Mouse (Mus musculus) ZHBTc4 (cell line): Measurements from ENCODE around the gene Bahd1.
A peak's percentile ranks its signal among the peaks of the same experiment; 100 is the strongest.

ENCODE experiments used
- DNase-seq: peaks from one replicate; pipeline ENCODE4 v3.0.0-alpha.2; 2011; ENCODE audit warnings: low read depth, low spot score

Bahd1 gene

DNA sequence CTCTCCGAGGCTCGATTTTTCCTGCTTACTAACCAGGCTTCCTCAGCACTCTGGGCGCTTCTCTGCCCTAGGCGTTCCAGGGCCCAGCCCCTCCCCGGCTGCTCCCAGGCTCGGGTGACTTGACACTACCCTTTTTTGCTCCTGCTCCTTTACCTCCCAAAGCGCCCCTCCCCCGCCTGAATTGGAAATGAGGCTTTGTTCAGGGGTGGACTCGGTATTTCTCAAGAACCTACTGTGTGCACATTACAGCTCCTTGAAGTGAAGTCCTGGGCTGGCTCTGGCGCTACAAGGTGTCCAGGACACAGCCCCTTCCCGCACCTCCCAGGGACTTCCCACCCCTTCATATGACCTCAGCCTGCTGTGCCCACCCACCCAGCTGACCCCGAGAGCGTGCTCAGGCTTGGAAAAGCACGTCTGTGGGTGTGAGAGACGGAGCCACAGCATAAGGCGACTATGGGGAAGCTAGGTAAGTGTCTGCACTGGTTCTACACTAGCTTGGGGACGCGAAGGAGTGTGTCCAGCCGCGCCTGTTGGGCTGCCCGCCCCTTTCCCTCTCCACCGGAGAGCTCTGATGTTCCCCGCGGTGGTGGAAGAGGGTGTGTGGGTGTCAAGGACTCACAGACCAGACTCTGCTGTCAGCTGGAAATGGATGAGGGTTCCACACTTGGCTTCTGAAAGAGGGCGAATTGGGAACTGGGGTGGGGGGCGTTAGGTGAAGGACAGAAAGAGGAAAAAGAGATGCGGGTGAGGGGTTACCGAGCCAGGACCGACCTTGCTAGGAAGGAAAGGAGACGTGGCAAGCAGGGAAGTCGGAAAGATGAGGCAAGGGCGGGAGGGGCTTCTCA lies at the start of gene Bahd1:
Gene Bahd1, plus strand, starts transcription at position 397 of the 845 bp plus-strand sequence.
- DNase-seq, result peak; percentile 92

DNA sequence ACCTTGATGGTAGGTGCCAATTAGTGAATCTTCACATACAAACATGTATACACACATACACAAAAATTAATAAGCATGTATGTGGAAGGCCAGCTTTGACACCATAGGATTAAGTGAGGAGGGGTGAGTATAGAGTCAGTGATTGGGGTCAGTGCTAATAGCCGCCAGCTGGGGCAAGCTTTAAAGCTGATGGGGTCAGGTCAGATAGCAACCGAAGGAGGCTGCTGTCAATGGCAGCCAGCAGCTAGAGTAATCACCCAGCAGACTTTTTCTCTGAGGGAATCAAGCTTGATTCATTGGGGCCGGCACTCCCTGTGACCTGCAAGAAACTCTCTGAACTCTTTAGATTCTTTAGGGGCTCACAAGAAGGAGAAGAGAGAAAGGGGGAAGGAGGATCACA lies 48.4 kb upstream of the Bahd1 start:
- no peak for DNase-seq

DNA sequence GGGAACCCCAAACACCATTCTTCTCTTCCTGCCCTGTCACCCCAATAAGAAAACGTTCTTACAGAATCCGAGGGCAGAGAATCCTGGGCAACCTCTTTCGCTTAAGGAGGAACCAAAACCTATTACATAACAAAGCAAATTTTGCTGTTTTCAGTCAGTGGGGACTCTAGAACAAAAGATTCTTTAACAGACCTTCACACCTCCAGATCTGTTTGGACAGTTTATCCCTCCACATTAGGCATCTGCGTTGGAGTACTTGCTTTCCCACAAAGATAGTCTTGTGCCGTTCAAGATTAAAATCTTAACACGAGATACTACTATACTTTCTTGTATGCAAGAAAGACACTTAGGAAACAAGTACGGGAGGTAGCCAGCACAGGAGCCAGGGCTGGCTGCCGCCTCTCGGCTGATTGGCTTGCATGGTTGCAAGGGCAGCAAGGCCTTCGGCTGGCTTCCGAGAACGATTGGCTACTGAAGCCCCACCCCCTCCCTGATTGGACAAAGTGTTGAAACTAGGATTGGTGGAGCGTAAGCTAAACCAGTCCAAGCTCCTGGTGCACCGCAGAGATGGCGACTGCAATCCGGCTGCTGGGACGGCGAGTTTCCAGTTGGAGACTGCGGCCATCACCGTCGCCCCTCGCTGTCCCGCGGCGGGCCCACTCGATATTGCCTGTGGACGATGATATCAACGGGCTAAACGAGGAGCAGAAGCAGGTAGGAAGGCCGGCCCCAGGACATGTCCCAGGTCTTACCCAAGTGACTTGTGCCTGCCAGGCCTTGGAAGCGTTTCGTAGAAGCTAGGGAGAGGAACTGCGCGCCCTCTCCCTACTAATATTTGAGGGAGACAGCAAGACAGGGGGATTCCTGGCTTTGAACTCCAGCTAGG lies 38.5 kb upstream of the Bahd1 start, which contains the start of gene Ivd:
Gene Ivd, plus strand, starts transcription at position 501 of the 886 bp plus-strand sequence.
- DNase-seq, result peak; percentile 97

DNA sequence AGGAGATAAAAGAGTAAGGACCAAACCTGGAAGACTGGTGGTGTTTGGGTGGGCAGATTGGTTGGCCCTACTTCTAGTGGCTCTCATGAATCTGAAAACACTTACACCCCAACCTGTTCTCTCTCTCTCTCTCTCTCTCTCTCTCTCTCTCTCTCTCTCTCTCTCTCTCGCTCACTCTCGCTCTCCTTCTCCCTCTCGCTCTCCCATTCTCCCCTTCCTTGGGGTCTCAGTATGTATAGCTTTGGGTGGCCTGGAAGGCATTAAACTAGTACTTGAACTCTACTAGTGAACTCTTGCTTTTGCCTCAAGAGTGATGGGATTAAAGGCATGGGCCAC lies 37.9 kb upstream of the Bahd1 start:
- DNase-seq, result no peak

DNA sequence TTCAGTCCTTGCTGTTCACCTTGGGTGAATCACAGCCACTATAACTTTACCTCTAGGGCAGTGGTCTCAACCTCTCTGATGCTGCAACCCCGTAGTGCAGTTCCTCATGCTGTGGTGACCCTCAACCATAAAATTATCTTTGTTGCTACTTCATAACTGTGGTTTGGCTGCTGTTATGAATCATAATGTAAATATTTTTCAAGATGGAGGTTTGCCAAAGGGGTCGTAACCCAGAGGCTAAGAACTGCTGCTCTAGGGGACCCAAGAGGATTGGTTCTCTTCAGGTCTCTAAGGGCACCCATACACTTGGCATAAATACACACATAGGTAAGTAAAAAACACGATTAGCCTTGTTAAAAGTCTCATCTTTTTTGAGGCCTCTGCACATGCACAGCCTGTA lies 29.6 kb upstream of the Bahd1 start:
- DNase-seq, result no peak

DNA sequence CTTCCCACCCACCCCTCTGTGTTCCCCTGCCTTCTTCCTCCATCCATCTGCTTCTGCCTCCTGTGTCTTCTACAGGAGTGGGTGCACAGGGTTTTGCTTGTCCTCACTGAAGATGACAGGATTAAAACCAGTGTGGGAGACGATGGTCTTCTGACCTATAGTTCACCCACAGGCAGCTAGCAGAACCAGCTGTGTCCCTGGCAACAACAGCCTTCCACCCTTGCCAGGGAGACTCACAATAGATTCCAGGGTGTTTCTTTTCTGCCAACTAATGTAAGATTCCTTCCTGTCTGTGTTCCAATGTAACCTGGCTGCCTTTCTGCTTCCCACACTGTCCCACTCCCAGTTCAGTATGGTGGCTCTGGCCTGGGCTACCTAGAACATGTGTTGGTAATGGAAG lies 29.1 kb upstream of the Bahd1 start:
- DNase-seq, result no peak

DNA sequence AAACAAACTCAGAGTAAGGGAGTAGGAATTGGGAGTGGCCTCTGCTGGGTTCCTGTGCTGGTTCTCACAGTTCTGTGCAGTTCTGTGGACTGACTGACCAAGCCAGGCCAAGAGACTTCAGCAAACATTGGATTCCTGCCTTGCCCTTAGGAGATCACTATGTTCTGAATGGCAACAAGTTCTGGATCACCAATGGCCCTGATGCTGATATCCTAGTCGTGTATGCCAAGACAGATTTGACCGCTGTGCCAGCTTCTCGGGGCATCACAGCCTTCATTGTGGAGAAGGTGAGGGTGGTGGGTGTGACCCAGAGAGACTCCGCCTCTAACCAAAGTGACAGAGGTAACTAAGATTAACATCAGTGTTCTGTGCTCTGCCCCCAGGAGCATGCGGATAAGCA lies 27.2 kb upstream of the Bahd1 start:
- no peak for DNase-seq

DNA sequence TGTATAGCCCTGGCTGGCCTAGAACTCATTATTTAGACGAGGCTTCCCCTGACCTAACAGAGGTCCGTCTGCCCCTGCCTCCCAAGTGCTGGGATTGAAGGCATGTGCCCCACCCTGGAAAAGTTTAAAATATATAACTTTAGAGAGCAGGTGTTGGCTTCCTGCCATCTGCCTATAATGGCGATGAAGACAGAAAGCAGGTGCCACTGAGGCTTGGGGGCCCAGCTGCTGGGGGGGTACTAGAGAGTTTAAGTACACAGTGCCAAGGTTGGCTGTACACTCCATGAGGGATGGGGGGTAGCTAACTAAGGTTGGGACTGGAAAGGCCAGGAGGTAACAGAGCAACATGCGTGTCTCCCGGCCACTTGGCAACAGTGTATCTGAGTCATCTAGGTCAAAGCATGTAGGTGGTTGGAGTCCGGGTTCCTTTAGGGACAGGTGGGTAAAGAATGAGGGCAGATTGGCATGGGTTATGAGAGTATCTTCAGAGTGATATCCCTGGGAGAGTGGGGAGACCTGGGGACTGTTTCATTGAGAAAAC lies 26.2 kb upstream of the Bahd1 start:
- no peak for DNase-seq

DNA sequence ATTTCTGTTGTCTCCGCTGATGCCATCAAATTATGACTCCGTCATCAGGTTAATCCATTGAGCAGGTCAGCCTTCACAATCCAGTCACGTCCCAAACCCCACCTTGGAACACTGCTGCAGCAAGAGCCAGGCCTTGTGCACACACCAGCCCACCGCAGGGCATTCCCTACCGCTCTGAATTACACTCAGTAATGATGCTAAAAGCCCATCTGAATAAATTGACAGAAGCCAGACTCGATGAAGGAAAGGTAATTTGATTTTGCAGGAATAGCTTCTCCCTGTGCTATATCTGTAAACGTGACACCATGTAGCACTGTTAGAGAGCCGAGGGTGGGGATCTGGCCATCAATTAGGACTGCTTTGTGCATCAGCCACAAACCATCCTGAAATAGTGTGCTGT lies 24.9 kb upstream of the Bahd1 start:
- no peak for DNase-seq

DNA sequence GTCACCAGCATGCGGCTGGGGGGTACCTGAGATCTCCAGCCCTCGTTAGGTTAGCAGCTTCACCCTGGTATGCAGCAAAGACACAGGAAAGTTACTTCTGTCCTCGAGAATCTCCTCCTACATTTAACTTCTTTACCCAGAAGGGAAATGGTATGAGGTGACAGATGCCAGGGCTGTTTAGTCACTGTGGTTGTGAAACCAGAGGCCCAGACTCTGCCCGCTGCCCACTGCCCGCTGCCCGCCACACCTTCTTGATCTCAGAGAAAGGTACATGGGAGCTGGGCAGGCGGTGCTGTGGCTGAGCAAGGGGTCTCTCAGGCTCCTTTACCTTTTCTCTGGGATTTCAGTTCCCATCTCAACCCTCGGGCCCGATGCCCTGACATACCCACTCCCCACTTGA lies 23.7 kb upstream of the Bahd1 start:
- DNase-seq, result no peak

DNA sequence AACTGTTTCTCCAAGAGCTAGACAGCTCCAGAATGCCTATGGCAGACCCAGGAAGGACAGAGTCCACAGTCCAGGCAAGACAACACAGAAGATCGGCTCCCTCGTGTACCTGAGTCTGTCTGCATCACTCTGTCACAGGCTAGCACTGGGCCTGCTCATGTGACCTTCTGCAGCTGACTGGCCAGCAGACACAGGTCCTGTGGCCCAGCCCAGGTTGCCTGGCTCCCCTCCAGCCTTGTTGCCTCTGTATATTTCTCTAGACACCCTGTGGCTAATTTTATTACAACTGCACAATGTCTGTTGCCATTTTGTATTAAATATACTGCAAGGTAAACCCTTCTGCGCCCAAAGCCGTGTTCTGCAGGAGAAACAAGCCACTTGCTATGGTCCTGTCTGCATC lies 19.2 kb upstream of the Bahd1 start:
- no peak for DNase-seq

DNA sequence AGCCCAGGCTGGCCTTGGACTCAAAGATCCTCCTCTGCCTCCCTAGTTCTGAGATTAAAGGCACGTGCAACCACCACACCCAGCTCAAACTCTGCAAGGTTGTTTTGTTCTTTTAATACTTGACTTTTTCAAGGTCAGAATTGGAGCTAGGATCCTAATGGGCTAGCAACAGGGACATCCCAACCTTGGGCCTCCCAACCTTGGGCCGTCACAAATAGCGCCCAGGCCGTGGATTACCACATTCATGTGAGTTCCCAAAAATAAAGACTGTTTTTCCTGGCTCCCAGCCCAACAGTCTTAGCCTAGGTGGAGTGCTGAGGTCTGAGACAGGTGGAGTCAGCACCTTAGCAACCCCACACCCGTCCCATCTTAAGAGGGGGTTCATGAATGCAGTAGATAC lies 18.2 kb upstream of the Bahd1 start:
- DNase-seq, result no peak

DNA sequence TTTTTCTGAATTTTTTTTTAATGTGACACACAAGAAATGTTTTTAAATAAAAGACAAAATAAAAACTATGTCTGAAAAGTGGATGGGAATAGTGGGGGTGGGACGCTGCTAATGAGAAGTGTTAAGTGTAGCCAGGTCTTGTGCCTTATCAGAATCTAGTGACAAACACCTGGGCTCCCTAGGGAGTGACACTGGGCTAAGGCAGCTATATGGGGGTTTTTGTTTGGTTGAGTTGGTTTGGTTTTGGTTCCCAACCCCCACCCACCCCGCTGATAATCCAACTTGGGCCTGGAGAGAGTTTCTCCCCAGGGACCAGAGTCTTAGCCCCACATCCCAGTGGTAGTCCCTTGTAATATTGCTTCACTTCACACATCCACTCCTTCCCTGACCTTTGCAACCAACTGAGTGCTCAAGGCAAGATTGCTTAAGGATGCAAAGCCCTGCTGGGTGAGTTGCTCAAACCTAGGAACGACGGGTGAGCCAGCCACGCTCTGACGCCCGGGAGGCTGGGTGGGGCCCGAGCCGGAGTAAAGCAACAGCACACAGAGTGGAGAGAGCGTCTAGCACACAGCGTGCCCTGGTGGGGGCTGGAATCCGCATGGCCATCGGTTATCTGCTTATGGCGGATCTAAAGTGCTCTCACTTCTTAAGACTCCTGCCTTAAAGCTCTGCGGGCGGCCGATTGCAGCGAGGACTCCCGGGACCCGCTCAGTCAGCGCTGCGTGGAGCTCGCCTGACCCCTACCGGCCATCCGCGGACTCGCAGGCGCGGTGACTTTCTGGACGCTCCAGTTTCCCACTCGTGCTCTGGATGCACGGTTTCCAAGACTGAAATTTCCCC lies 17.1 kb upstream of the Bahd1 start:
- DNase-seq, result peak; percentile 86

DNA sequence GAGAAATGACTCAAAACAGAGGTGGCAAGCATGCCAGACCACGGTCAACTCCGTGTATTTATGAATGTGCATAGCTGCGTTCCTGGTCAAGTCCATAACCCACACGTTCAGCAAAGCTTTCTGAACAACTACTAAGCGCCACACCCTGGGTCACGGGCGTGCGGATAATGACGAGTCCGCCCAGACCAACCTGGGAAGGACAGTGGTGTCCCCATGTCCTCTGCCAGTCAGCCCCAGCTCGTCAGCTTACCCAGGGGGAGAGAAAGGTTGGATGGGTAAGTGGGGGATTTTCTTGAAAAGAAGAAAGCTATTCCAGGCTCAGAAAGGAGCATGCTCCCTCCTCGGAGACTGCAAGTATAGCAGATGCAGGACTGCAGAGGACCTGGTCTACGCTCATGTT lies 12.7 kb upstream of the Bahd1 start:
- DNase-seq, result no peak

DNA sequence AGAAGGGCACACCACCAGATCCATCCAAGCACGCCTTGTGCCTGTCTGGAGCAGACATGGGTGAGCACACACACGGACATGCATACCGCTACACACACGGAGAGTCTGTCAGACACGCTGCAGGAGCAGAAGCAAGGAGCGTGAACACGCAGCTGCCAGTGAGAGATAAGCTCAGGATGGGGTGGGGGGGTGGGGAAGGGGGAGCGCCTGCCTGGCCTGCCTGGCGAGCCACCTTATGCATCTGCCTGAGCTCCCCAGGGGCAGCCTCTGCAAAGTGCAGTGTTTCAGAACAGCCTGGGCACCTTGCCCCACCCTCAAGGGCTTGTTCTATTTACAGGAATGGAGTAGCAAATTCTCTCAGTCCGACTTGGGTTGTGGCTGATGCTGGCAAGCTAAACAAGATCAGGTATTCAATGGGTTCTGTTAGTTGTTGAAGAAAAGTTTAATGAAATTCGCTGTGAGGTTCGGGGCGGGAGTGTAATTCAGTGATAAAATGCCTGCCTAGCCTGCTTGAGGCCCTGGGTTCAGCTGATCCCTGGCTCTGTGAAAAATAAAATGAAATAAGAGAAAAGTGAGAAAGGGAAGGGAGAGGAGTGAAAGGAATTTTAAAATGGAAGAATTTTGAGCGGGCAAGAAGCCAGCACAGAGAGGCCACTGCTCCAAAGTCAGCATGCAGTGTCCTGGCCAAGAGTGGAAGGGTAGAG lies 12.2 kb upstream of the Bahd1 start:
- no peak for DNase-seq

DNA sequence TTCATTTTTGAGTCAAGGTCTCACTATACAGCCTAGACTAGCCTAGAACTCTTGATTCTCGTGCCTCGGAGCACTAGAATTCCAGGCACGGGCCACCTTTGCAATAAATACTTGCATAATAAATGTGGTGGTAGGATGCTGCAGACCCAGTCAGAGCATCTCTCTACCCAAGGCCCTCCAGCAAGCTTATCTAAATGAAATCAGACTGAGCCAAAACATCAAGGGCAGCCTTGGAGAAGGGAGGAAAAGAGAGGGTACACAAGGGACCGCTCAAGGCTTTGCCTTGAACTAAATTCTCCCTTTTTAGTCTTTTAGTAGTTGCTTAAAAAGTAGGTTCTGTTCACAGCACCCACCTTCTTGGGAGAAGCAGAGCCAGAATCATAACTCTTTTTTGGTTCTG lies 9.0 kb upstream of the Bahd1 start:
- no peak for DNase-seq

DNA sequence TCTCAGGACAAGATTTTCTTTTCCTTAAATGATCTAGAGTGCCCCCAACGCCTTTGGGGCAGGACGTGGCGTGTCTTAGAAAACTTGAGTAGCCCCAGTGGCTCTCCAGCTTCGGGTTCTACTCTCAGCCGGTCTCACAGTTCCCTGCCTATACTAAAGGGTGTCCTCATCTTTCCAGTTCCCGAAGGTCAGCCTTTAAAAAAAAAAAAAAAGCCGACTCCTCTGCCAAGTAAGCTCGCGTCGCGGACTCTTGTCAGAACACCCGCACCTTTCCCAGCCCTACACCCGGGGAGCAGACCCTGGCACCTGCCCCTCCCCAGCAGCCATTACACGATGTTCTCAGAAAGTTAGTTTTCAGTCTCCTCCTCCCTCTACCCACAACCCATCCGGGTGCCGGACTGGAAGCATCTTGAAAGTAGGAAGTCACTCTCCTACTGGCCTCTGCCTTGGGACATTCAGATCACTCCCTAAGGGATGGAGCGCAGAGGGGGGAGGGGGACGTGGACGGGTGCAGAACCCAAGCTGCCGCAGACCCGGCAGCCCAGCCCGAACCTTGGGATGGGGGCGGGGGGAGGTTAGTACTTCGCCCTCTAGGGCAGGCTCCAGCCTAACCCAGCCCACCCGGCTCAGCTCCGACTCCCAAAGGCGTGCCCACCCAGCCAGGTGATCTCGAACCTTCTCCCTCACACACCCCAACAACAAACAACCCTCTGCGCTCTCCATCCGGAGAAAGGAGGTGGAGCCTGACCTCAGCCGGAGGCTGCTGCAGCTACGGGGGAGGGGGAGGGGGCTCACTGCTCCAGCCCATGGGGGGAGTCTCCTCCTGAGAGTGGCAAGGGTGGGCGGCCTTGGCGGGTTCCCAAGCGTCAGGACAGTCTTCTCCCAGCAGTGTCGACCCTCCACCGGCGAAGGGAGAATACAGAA lies 3.9 kb upstream of the Bahd1 start:
- peak; percentile 79 for DNase-seq

DNA sequence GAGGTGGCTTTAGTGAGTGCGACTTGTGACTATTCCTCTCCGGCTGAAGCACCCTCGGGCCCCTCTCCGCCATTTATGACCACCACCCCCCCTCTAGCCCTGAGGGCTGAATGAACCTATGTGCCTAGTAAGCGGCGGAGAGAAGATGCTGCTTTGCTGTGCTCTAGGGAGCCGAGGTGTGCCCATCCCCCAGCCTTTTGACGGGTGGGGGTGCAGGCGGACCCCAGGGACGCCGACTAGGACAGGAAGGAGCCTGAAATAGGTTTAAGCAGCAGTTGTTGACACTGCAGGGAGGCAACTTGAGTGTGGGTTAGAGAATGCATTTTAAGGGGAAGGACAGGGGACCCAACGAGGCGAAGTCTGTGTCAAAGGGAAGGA lies 3.3 kb upstream of the Bahd1 start:
- DNase-seq, result no peak

DNA sequence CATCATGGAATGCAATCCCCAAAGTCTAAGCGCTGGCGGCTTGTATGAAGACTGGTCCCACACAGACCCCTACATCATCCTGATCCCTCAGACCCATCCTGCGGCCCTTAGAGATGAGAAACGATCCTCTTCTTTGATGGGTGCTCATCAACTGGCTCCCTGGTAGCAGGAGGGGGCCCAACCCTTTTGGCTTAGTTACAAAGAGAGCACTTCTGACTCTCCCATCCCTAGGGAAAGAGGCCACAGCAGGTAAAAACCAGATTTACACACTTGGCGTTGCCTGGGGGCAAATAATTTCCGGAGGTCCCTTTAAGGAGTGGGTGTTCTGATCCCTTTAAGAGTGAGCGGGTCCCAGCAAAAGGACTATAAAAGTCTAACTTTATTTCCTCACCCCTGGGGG lies 2.8 kb upstream of the Bahd1 start:
- DNase-seq, result peak; percentile 75

DNA sequence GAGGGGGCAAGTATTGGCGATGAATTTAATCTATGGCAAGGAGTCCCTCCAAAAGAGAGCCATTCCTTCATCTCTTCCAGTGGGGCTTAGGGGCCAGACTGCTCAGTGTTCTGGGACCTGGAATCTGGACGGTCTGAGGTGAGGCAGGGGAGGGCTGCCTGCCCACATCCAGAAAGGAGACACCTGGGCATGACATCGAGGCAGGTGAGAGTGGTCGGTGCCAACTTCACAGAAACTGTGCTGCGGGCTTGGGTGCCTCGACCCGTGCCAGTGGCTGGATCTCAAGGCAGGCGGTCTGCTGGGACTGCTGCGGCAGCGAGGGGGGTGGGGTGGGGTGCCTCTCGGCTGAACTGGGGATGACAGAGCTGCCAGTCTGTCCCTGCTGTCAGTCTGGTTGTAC lies 2.4 kb upstream of the Bahd1 start:
- DNase-seq, result no peak
